Mouse (Mus musculus) spleen, adult 2 months (tissue): ENCODE measurements at regions not wholly inside any gene's neighbourhood (a gene's known extent, or its start where the extent isn't known, plus 50 kb on each side); places are given as distances from the start of the nearest gene placed in this dataset.

Experiments used
- DNase-seq, 2 experiments: peaks; one replicate each; pipeline versions ENCODE4 v3.0.0 to v3.0.0-alpha.2; 2012 to 2021; ENCODE audit warnings: low spot score in 2 of 2, low read depth in 1 of 2
- H3K27ac ChIP-seq: fragments of 200-500 bp; 2 replicates; pipeline ENCODE4 v1.5.1; 2012; ENCODE audit warnings: low read length, inconsistent platforms; ENCODE audit not compliant: insufficient read depth
- H3K27me3 ChIP-seq: fragments of 200-500 bp; 2 replicates; pipeline ENCODE4 v1.6.1; 2012; ENCODE audit warnings: mild to moderate bottlenecking, moderate library complexity, low read length, inconsistent platforms; ENCODE audit not compliant: control insufficient read depth, insufficient read depth
- H3K36me3 ChIP-seq: fragments of 200-500 bp; 2 replicates; pipeline ENCODE4 v1.6.1; 2012; ENCODE audit warnings: mild to moderate bottlenecking, low read length, inconsistent platforms; ENCODE audit not compliant: control insufficient read depth, insufficient read depth
- H3K4me1 ChIP-seq: fragments of 200-500 bp; 2 replicates; pipeline ENCODE4 v1.6.1; 2011; ENCODE audit warnings: inconsistent platforms; ENCODE audit not compliant: control insufficient read depth, insufficient read depth, insufficient read length
- H3K4me3 ChIP-seq: fragments of 200-500 bp; 2 replicates; pipeline ENCODE4 v1.5.1; 2011; ENCODE audit warnings: mild to moderate bottlenecking, inconsistent platforms; ENCODE audit not compliant: insufficient read depth, insufficient read length; ENCODE audit errors: extremely low read depth
- CTCF ChIP-seq: fragments of 200-500 bp; IDR thresholded peaks from 2 replicates; pipeline ENCODE4 v1.5.1; 2011; ENCODE audit warnings: mild to moderate bottlenecking, inconsistent platforms; ENCODE audit not compliant: insufficient read depth, insufficient read length, insufficient replicate concordance; ENCODE audit errors: extremely low read depth
- POLR2A ChIP-seq: fragments of 200-500 bp; IDR thresholded peaks from 2 replicates; pipeline ENCODE4 v1.6.1; 2011; ENCODE audit warnings: low read depth, low read length, inconsistent platforms
- WGBS: fragments of 180-500 bp; shearing (Covaris S2); methylation state at CpG from one replicate; pipeline ENCODE4 v1.1.7; 2018; 5-methylcytosine and 5-hydroxymethylcytosine counted together

DNA sequence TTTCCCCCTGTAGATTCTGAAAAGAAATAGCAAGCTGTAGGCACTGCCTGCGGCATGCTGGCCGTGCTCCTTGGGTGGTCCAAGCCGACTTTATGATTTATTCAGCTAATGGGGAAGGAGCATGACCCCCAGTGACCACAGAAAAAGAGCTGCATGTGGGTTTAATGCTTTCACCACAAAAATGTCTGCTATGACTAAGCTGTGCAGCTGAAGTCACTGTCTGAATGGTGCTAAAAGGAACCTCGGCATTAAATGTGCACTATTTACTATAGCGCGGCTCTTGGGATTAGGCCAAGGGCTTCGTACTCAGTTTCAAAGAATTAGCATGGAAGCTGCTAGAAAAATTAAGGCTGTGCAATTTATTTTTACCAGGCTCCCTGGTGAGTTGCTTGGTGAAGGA is 178.8 kb upstream of the Gypa start:
- DNase-seq: no peak
- TF ChIP-seq CTCF (no peak), POLR2A (no peak)
- Histone ChIP-seq H3K27me3 (no peaks in the 10 kb centered on the region), H3K4me1 (no peaks in the 10 kb centered on the region), H3K36me3 (no peaks in the 10 kb centered on the region), H3K4me3 (no peak overlapping the region), H3K27ac (no peak overlapping the region)
- WGBS: 12% methylated on average over 7 of the region's 7 CpGs

- H3K4me3 ChIP-seq: no peak overlapping the region
- no peaks in the 10 kb centered on the region for H3K27me3 ChIP-seq
- no peaks in the 10 kb centered on the region for H3K4me1 ChIP-seq
- 63% methylated on average over 12 of the region's 12 CpGs for WGBS
- TF ChIP-seq POLR2A (no peak), CTCF (no peak)
- DNase-seq: no peak
- no peaks in the 10 kb centered on the region for H3K36me3 ChIP-seq
- no peak overlapping the region for H3K27ac ChIP-seq
Observed at GRCm38 (mm10) chr8:80313883-80314635, 179.5 kb upstream of the Gypa start.

DNA sequence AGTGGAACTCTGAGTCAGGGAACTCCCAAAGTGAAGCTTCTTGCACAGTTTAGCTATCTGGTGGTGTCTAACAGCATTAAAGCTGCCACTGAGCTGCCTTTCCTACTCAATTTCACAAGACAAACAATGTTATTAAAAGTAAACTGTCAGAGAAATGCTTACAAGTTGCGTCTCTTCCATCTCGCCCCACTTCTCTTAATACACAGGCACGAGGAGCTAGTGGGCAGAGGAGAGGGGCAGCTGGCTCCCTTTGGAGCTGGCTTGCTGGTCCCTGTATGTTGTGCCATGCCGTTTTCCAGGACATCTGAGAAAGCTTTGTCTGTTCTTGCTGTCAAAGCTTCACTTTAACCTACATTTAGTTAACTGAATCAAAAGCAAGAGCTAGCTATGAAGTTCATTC is 185.8 kb upstream of the Gypa start:
- Histone ChIP-seq H3K4me3 (no peak overlapping the region), H3K4me1 (no peaks in the 10 kb centered on the region), H3K27me3 (no peaks in the 10 kb centered on the region)

GRCm38 (mm10) chr8:80298596-80298995 is 195.0 kb upstream of the Gypa start:
- 82% methylated on average over 5 of the region's 5 CpGs for WGBS
- DNase-seq: no peak
- Histone ChIP-seq H3K4me1 (no peaks in the 10 kb centered on the region), H3K27me3 (no peaks in the 10 kb centered on the region), H3K27ac (no peak overlapping the region), H3K36me3 (no peaks in the 10 kb centered on the region), H3K4me3 (no peak overlapping the region)
- TF ChIP-seq CTCF (no peak), POLR2A (no peak)

More for the DNA sequence above, 185.8 kb upstream of the Gypa start:
- TF ChIP-seq POLR2A (no peak), CTCF (no peak)
- DNase-seq: no peak
- WGBS: 92% methylated on average over 4 of the region's 4 CpGs
- Histone ChIP-seq H3K36me3 (no peaks in the 10 kb centered on the region), H3K27ac (no peak overlapping the region)

GRCm38 (mm10) chr8:80290311-80290710 is 203.3 kb upstream of the Gypa start:
- TF ChIP-seq POLR2A (no peak), CTCF (no peak)
- Histone ChIP-seq H3K4me1 (no peaks in the 10 kb centered on the region), H3K27me3 (no peaks in the 10 kb centered on the region), H3K4me3 (no peak overlapping the region), H3K27ac (no peak overlapping the region), H3K36me3 (no peaks in the 10 kb centered on the region)
- 81% methylated on average over 1 of the region's 1 CpGs for WGBS
- DNase-seq: no peak

GRCm38 (mm10) chr8:80289282-80289681 is 204.3 kb upstream of the Gypa start:
- no peak for DNase-seq
- no peaks in the 10 kb centered on the region for H3K36me3 ChIP-seq
- 93% methylated on average over 6 of the region's 6 CpGs for WGBS

DNA sequence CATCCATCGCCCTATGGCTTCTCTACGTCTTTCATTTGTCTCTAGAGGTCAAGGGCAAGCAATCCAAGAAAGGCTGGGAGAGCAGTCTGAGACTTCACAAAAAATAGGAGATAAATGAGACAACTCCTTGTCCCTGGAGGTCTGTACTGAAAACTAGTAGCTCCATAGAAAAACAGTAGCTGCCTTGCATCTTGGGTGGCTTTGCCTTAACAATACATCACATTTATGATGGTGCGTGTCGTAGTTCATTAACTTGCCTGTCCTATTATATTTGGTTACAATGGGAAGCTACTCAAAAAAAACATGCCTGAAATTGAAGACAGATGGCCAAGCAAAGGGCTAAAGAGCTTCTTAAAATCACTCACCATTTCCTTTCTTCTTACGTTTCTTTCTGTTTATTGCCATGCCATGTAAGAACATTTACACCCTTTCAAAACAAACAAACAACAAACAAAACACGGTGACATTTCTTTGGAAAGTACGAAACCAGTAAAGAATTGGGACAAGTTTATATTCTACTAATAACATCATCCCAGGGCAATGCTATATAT is 211.2 kb upstream of the Hhip start:
- WGBS: 90% methylated on average over 7 of the region's 7 CpGs
- Histone ChIP-seq H3K27me3 (no peaks in the 10 kb centered on the region; the same call in 1 of the 2 replicates), H3K4me3 (no peak overlapping the region), H3K4me1 (no peaks in the 10 kb centered on the region), H3K36me3 (no peaks in the 10 kb centered on the region), H3K27ac (no peak overlapping the region)
- DNase-seq: no peak
- TF ChIP-seq CTCF: no peak
- no peak for TF ChIP-seq POLR2A

More at GRCm38 (mm10) chr8:80289282-80289681, 204.3 kb upstream of the Gypa start:
- no peaks in the 10 kb centered on the region for H3K27me3 ChIP-seq
- no peak overlapping the region for H3K4me3 ChIP-seq
- no peak for TF ChIP-seq CTCF
- TF ChIP-seq POLR2A: no peak
- H3K4me1 ChIP-seq: no peaks in the 10 kb centered on the region
- no peak overlapping the region for H3K27ac ChIP-seq
